Mouse (Mus musculus) liver, adult 2 months (tissue): ENCODE measurements around the gene Nmt1.

ENCODE experiments used
- CTCF ChIP-seq: fragments of 200-500 bp; IDR thresholded peaks from 2 replicates; pipeline ENCODE4 v1.5.1; 2011; ENCODE audit warnings: low read depth, low read length, control low read depth
- POLR2A ChIP-seq: fragments of 200-500 bp; IDR thresholded peaks from 2 replicates; pipeline ENCODE4 v1.6.1; 2011; ENCODE audit warnings: low read length, control low read depth; ENCODE audit not compliant: insufficient read depth; ENCODE audit errors: extremely low read depth

- TF ChIP-seq POLR2A = no peak
- peak; percentile 97 for TF ChIP-seq CTCF
Measured at GRCm38 (mm10) chr11:102992940-102993339, 35.0 kb upstream of the Nmt1 start.
